Mouse (Mus musculus) intestine, embryonic 16.5 days (tissue): ENCODE measurements around the gene Araf. TPM values are rescaled to one million over a fixed set of nuclear protein-coding genes. Genes with fewer than 3 reads are reported as not detected.
A peak's percentile ranks its signal among the peaks of the same experiment; 100 is the strongest.

Experiments used
- ATAC-seq: fragments of 200-750 bp; cut with Nextera tagmentation; 2 replicates; pipeline ENCODE4 v1.8.0; 2017; ENCODE audit warnings: moderate TSS enrichment, moderate library complexity
- H3K27ac ChIP-seq: fragments of 300-500 bp; sonication (generic); 2 replicates; pipeline ENCODE4 v1.5.1; 2014; ENCODE audit warnings: mild to moderate bottlenecking, low read length
- H3K27me3 ChIP-seq: fragments of 300-500 bp; sonication (generic); replicated peaks from 2 replicates; pipeline ENCODE4 v1.6.1; 2014; ENCODE audit warnings: low read length, control low read depth, mixed read lengths; ENCODE audit not compliant: control insufficient read depth, insufficient read depth
- H3K36me3 ChIP-seq: fragments of 300-500 bp; sonication (generic); 2 replicates; pipeline ENCODE4 v1.6.1; 2014; ENCODE audit warnings: low read length, control low read depth; ENCODE audit not compliant: control insufficient read depth, insufficient read depth
- H3K4me1 ChIP-seq: fragments of 300-500 bp; sonication (generic); 2 replicates; pipeline ENCODE4 v1.6.1; 2014; ENCODE audit warnings: low read length, control low read depth, mixed read lengths; ENCODE audit not compliant: control insufficient read depth, insufficient read depth
- H3K4me2 ChIP-seq: fragments of 300-500 bp; sonication (generic); 2 replicates; pipeline ENCODE4 v1.6.1; 2014; ENCODE audit warnings: low read depth, low read length, control low read depth
- H3K4me3 ChIP-seq: fragments of 300-500 bp; sonication (generic); 2 replicates; pipeline ENCODE4 v1.5.1; 2014; ENCODE audit warnings: mild to moderate bottlenecking, low read length
- H3K9ac ChIP-seq: fragments of 300-500 bp; sonication (generic); 2 replicates; pipeline ENCODE4 v1.6.1; 2014; ENCODE audit warnings: low read depth, low read length
- H3K9me3 ChIP-seq: fragments of 300-500 bp; sonication (generic); 2 replicates; pipeline ENCODE4 v1.6.1; 2016; ENCODE audit warnings: low read length, control low read depth; ENCODE audit not compliant: control insufficient read depth
- WGBS: fragments of 180-500 bp; shearing (Covaris S2); extraction: QIAGEN DNeasy Blood & Tissue Kit; methylation state at CpG from one replicate; pipeline ENCODE4 v1.1.7; 2014; 5-methylcytosine and 5-hydroxymethylcytosine counted together
- polyA plus RNA-seq: library from polyadenylated mRNA; unstranded; fragments of >200 nt; fragmentation: Nextera tagmentation; extraction: Ambion mirVana; gene quantifications from 2 replicates; pipeline ENCODE4 v1.2.1, GENCODE M21; 2015

Gene Araf
- polyA plus RNA-seq, 1 experiment from 2014 or later, result 113 TPM

DNA sequence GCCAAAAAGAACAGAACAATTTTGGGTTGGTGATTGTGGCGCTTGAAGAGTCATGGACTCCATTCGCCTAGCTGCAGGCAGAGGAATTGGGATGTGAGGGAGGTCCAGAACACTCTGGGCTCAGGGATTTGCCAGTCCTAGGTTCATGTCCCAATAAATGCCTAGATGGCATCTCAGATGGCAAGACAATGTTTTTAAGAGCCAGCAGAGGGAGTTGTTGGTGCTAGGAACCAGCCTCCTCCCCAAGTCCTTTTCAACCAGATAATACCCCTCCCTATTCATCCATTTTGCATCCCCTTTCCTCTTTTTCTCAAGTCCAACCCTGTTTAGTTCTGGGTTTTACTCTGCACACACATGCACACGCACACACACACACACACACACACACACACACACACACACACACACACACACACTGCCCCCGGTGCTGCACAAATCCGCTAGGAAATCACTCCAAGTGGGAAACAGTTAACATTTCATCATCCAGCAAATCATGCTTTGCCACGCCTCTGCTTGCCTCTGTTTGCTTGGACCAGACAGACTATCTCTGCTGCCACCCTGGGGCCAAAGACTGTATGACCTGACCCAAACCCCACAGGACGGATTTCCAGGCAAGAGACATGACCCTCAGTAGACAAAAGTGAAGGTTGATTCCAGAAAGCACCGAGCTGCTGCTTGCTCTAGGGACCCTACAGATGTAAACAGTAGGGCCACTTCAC lies 22.3 kb downstream of the Araf start:
- H3K9ac ChIP-seq, result peak overlapping the region; percentile 56; the same call in 1 of the 2 replicates
- WGBS, result 36% methylated on average over 7 of the region's 8 CpGs
- no peaks in the 10 kb centered on the region for H3K9me3 ChIP-seq
- no peaks in the 10 kb centered on the region for H3K27me3 ChIP-seq
- H3K36me3 ChIP-seq, result no peaks in the 10 kb centered on the region
- H3K4me1 ChIP-seq, result no peaks in the 10 kb centered on the region
- peak overlapping the region; percentile 66 for H3K4me2 ChIP-seq
- no peak overlapping the region; the same call in 1 of the 2 replicates for H3K27ac ChIP-seq
- peak; percentile 68 for ATAC-seq
- peak overlapping the region; percentile 44 for H3K4me3 ChIP-seq

DNA sequence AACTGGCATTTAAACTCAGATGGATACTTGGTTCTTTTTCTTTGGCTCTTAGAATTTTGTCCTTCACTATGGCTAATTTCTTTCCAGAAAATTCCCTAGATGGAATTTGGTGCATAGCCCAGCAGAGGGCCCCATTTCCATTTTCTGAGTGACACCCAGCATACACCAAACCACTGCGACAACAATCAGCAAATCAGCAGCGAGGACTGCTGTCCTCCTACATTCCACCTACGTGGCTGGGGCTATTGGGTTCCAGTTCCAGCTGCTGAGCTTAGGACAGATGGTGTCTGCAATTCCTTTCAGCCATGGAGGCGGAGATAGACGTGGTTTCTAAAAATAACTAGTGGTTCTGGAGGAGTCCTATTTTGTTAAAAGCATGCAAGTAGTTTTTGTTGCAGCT lies 31.3 kb downstream of the Araf start:
- WGBS, result 30% methylated on average over 5 of the region's 5 CpGs
- Histone ChIP-seq H3K4me2 (no peak overlapping the region), H3K27ac (no peak overlapping the region), H3K4me1 (no peaks in the 10 kb centered on the region), H3K9me3 (no peaks in the 10 kb centered on the region), H3K27me3 (no peaks in the 10 kb centered on the region), H3K4me3 (no peak overlapping the region), H3K9ac (no peak overlapping the region), H3K36me3 (no peaks in the 10 kb centered on the region)
- peak; percentile 88 for ATAC-seq

DNA sequence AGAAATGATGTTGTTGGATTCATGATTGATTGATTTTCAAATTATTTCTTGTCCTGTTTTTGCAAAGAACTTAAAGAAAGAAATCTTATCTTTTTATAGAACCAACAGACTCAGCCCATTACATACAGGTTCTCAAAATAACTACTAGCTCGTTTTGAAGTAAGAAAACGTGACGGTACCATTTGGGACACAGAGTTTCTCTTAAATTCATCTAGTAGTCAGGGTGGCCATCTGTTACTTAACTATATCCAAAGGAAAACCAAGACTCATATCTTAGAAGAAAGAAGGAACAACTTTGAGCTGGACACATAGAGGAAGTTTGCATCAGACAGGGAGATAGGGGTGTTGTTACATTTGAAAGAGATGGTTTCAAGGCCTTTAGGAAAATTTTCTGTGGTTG lies 49.6 kb downstream of the Araf start:
- WGBS, result 95% methylated on average over 3 of the region's 3 CpGs
- Histone ChIP-seq H3K9me3 (no peaks in the 10 kb centered on the region), H3K4me1 (0 out of 2 replicates have a peak, but pooled peaks cover 4% of the 10 kb centered on the region), H3K36me3 (no peaks in the 10 kb centered on the region), H3K9ac (no peak overlapping the region), H3K27me3 (no peaks in the 10 kb centered on the region), H3K27ac (no peak overlapping the region), H3K4me3 (no peak overlapping the region), H3K4me2 (no peak overlapping the region)
- ATAC-seq, result no peak

DNA sequence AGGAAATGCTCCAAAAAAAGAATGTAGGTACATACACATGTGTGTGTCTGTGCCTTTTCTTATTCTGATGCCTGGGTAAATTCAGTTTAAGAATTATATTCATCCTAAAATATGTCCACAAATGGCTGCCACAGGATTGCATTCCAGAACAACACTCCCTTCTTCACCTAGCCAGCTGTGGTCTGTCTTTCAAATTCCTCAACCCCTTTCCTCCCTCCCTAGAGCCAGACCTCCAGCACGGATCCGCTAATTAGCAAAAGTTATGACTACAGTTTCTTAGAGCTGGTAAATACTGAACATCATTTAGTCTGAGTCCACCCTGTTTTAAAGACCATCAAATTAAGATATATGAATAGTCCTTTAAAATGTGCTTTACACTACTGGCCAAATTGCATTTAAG lies 50.2 kb downstream of the Araf start:
- 15% methylated on average over 2 of the region's 2 CpGs for WGBS
- no peaks in the 10 kb centered on the region for H3K36me3 ChIP-seq
- no peaks in the 10 kb centered on the region for H3K27me3 ChIP-seq
- H3K4me1 ChIP-seq, result 0 out of 2 replicates have a peak, but pooled peaks cover 4% of the 10 kb centered on the region
- no peaks in the 10 kb centered on the region for H3K9me3 ChIP-seq
- peak; percentile 9 for ATAC-seq
- no peak overlapping the region for H3K4me3 ChIP-seq
- peak overlapping the region; percentile 46 for H3K27ac ChIP-seq
- H3K4me2 ChIP-seq, result peak overlapping the region; percentile 30; the same call in 1 of the 2 replicates
- no peak overlapping the region for H3K9ac ChIP-seq

DNA sequence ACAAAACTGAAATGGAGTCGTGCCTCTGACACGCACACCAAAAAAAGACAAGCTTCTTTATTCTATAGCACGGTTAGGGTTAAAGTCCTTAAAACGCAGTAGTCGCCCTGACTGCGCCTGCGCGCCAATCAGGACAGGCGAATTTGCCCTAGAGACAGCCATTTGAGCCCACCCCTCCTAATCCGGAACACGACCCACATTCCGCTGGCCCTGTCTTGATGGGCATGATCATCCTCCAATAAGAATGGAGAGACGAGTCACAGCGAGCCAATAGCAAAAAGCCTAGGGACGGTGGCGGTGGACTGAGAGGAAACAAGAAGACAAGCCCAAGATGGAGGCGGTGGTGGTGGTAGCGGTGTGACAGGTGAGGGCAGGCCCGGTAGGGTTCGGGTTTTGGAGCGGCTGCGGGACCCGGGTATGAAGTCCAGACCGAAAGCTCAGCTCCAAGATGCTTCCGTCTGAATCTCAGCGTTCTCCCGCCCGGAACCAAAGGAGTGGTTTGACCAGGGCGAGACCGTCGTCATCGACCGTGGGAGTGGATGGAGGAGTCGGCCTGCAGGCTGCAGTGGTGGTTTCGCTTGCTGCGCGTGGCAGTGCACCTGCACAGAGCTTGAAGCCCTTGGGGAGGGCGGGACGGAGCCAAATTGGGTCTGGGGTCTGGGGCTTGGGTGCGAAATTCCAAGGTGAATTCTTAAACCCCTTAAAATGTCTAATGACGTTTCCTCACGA lies 50.8 kb downstream of the Araf start:
- Histone ChIP-seq H3K4me3 (peak overlapping the region; percentile 67), H3K36me3 (no peaks in the 10 kb centered on the region), H3K4me1 (0 out of 2 replicates have a peak, but pooled peaks cover 4% of the 10 kb centered on the region), H3K4me2 (peak overlapping the region; percentile 54), H3K27ac (peak overlapping the region; percentile 46), H3K9me3 (no peaks in the 10 kb centered on the region), H3K27me3 (no peaks in the 10 kb centered on the region), H3K9ac (peak overlapping the region; percentile 78)
- WGBS, result 15% methylated on average over 42 of the region's 42 CpGs
- ATAC-seq, result peak; percentile 99

DNA sequence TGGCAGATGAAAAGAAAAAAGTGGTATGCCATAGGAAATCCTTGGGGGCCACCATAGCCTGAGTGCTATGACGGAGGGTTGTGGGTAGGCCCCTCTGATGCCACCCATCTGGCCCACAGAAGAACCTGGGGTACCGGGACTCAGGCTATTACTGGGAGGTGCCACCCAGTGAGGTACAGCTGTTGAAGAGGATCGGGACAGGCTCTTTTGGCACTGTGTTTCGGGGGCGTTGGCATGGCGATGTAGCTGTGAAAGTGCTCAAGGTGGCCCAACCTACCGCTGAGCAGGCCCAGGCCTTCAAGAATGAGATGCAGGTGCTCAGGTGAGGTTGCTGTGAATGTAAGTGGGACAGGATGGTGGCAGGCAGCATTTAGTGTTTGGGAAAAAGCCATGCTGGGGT lies 56.2 kb downstream of the Araf start:
- Histone ChIP-seq H3K9me3 (no peaks in the 10 kb centered on the region), H3K27me3 (no peaks in the 10 kb centered on the region), H3K4me3 (no peak overlapping the region), H3K4me1 (0 out of 2 replicates have a peak, but pooled peaks cover 4% of the 10 kb centered on the region), H3K4me2 (no peak overlapping the region), H3K27ac (no peak overlapping the region), H3K36me3 (0 out of 2 replicates have a peak, but pooled peaks cover 6% of the 10 kb centered on the region), H3K9ac (no peak overlapping the region)
- WGBS, result 92% methylated on average over 7 of the region's 7 CpGs
- ATAC-seq, result no peak

DNA sequence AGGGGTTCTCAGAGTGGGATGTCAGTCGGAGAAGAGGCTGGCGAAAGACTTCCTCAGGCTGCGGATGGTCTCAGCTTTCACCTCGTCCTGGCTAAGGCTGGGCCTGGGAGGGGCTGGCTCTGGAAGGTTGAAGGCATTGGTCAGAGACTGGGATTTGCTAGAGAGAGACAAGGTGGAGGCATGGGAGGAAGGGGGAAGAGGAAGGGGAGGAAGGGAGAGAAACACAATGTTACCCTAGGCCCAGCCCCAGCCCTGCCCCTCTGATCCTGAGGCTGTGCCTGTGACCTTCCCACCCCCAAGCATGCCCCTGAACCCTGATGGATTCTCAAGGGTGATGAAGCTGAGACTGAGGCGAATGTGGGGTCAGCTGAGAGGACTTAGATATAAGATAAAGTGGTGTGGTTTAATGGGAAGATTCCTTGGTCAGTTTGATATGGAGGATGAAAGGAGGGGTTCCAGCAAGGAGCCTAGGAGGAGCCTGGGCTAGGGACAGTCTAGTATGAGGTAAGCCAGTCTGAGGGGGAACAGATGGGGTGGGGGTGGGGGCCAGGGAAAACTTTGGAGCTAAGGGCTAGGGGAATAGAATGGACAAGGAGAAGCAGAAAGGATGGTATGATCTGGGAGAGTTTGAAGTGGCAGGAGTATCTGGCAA lies 64.0 kb downstream of the Araf start:
- 0 out of 2 replicates have a peak, but pooled peaks cover 6% of the 10 kb centered on the region for H3K36me3 ChIP-seq
- H3K4me2 ChIP-seq, result no peak overlapping the region
- no peak overlapping the region for H3K4me3 ChIP-seq
- no peak overlapping the region for H3K27ac ChIP-seq
- no peak overlapping the region for H3K9ac ChIP-seq
- WGBS, result 40% methylated on average over 5 of the region's 5 CpGs
- peak; percentile 20; the same call in 1 of the 2 replicates for ATAC-seq
- H3K4me1 ChIP-seq, result no peaks in the 10 kb centered on the region
- H3K9me3 ChIP-seq, result no peaks in the 10 kb centered on the region
- H3K27me3 ChIP-seq, result no peaks in the 10 kb centered on the region

DNA sequence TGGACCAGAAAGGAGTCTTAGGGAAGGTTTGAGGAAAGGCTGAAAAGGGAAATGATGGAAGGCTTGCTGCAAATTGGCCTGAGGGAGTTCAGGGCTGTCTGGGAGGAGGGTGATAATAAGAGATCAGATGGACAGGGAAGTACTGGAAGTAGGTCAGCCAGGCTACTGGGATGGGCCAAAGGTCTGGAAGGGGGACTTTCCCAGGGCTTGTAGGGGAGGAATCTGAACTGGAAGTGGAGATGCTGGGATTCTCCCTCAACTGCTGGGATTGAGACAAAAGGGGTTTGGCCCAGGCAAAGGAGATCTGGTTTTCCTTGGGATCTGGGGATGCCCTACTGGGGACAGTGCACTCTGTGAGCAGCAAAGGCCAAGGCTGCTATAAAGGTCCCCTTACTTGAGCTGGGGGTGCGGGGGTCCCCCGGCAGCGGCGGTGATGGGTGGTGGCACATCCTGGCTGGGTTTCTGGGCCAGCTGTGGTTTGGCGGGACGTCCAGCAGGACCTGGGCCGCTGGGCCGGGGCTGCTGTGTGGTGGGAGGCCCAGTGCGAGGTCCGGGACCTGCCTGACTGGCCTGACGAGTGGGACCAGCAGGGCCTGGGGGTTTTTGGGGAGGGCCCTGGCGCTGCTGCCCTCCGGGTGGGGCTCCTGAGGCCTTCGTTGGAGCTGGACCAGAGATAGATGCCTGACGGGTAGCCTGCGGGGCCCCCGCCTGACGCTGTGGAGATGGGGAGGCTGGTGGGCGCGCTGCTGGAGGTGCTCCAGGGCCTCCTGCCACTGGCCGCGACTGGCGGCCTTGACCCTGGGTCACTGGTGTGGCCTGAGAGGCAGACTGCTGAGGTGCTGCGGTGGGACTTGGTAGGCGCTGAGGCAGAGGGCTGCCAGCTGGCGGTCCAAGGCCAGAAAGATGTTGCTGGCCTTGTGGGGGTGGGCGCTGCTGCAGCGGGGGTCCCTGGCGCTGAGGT lies 64.8 kb downstream of the Araf start:
- Histone ChIP-seq H3K4me2 (no peak overlapping the region), H3K4me1 (no peaks in the 10 kb centered on the region), H3K4me3 (no peak overlapping the region), H3K36me3 (0 out of 2 replicates have a peak, but pooled peaks cover 6% of the 10 kb centered on the region), H3K9me3 (no peaks in the 10 kb centered on the region), H3K27ac (no peak overlapping the region), H3K9ac (no peak overlapping the region), H3K27me3 (no peaks in the 10 kb centered on the region)
- ATAC-seq, result peak; percentile 46
- 36% methylated on average over 29 of the region's 29 CpGs for WGBS
